Mouse (Mus musculus) megakaryocyte, adult 5-6 weeks (primary cell): ENCODE measurements around the gene Diras2. TPM values are rescaled to one million over a fixed set of nuclear protein-coding genes. Genes with fewer than 3 reads are reported as not detected.

Experiments
- ATAC-seq: 2 replicates; pipeline ENCODE4 v1.8.0; 2016; ENCODE audit warnings: mild to moderate bottlenecking, inconsistent platforms; ENCODE audit not compliant: poor library complexity, severe bottlenecking
- total RNA-seq, 2 experiments: library from RNA; stranded (forward) in 1 of 2; stranded (reverse) in 1 of 2; fragments of 153-499, 151-499 nt in 1 of 2; fragments of 221-1000, 200-1000 nt in 1 of 2; gene quantifications; 2 replicates each; pipeline versions ENCODE4 v1.2.3 to v1.2.4; 2015 to 2017

Diras2 gene
- total RNA-seq, 2 experiments from 2014 or later: 0.04 to 0.54 TPM

DNA sequence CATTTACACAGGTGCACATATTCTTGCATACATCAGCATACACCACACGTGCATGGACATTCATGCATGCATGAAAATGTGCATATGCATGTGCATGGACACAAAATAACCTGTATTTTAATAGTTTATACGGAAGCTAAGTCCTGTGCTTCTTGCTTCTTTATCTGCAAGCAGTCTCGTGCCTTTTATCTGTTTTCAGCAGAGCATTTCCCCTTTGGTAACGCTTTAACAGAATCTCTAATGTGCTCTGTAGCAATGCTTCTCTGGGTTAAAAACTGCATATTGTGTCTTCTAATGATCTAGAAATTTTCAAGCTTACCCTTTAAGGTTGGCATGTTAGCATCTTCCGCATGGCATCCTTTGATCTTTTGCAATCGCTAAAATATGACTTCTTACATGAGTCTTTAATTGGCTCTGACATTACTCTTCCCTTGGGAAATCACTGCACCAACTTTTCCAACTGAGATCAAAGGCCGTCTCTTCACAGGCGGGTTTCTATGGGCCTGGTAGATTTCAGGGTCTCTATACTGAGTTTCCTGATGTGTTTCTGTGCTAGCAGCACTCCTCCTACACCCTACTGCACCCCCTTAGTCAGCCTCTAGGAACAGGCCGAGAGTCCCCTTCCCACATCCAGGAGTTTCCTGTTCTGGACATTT lies 21.9 kb upstream of the Diras2 start:
- no peak for ATAC-seq

DNA sequence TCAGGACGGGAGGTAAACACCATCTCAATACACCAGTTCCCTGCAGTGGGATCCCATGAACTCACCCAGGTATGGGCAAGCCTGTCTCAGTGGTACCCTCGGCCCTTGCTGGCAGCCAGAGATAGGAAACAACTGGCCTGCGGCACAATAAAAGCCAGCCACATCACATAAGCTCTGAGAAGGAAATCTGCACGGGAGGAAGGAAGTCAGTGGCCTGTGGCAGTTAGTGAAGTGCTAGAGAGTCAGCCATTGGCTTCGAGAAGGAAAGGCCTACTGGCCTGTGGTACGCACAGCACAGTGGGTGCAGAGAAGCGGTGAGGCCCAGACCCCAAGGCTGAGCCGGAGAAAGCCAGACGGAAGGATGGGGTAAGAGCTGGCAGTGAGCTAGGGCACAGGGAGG lies 20.2 kb upstream of the Diras2 start:
- peak; percentile 71 for ATAC-seq

DNA sequence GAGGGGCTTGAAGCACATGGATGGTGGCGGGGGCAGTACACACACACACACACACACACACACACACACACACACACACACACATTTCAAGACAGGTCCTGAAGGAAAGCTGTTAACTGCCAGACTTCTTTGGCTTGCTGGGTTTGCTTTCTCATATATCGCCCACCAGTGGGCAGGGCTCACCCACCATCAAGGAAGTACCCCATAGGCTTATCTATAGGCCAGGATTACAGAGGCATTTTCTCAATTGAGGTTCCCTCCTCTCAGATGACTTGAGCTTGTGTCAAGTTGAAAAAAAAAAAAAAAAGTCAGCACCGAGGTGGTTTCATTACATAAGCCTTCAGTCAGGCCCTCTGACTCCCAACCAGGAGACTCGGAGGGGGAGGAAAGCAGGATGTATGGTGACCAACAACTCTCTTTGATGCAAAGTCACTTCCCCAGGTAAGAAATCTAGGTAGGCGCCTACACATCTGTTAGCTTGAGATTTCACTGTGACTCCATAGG lies 19.7 kb upstream of the Diras2 start:
- peak; percentile 58 for ATAC-seq

DNA sequence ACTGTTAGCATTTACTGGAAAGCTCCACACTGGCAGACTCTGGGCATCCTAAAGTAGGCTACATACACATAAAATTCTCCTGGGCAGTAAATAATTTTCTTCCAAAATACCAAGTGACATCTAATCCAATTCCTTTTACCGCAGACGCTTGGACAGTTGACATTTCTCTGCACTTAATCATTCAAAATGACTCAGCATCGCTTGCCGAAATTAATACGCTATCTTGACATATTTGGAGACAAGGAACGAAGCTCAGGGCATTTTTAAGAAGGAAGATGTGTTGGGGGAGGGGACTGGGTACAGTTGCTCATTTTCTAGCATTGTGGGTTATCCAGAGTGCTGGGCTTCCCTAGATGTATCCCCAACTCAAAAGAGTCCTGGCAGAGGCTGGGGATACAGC lies 15.2 kb upstream of the Diras2 start:
- no peak for ATAC-seq

DNA sequence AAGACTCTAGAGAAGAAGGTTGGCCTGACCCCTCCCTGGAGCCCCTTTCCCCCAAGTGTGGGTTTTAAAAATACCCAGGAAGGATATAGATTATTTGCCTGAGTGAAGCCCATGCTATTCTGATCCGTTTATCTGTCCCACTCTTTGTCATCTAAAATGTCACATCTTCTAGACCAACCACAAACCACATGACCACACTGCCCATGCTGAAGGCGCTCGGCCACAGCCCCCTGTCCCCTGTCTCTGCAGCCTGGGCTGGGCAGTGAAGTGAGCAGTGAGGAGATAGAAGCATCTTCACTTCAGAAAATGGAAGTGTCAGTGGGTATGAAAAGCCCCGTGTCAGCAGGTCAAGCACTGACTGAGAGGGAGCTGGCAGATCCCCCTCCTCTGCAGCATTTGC lies 11.6 kb upstream of the Diras2 start:
- ATAC-seq: peak; percentile 36; the same call in 1 of the 2 replicates

DNA sequence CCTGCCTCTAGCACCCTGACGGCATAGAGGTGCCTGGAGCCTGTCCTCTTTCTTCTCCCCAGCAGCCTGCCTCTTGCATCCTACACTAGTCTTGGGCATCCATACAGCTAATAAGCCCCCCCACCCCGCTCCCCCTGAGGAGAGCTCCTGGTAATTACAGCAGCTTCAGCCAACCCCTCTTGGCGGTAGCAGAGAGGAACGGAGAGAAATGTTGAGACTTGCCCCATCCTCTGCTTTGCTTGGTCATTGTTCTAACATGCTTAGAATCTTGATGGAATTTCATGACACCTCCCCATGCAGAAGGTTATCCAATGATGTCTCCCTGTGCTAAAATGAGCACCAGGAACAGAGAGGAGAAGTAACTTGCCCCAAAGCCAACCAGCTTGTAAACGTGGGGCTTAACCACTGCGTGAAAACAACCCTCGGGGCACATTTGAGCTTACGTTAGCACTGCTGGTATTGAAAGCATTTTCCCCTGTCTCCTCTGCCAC lies 11.0 kb upstream of the Diras2 start:
- ATAC-seq: no peak

DNA sequence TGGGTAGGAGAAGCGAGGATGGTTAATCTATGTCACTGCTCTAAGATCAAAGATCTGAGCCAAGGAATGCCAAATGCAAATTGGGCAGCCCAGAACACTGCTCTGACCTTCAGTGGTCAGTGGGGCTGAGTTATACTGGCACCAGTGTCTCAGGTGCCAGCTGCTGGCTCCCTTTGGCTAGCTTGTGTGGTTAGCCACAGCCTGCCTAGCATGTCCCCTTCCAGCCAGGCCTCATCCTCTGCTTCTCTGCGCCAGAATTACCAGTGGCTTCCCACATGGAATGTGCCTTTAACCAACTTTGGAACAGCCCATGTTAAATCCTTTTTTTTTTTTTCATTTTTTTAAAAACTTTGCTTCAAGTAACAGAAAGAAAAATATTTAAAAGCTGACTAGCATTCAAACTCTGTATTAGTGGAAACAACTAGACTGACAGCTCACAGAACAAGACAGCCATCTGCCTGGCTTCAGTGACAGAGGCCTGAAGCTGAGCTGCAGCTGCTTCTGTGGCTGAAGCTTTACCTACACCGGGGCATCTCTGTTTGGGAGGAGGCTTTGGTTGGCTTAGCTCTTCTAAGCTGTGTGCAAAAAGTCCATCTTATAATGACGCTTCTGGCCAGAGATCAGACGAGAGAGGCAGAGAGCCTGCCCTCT lies 10.4 kb upstream of the Diras2 start:
- no peak for ATAC-seq

DNA sequence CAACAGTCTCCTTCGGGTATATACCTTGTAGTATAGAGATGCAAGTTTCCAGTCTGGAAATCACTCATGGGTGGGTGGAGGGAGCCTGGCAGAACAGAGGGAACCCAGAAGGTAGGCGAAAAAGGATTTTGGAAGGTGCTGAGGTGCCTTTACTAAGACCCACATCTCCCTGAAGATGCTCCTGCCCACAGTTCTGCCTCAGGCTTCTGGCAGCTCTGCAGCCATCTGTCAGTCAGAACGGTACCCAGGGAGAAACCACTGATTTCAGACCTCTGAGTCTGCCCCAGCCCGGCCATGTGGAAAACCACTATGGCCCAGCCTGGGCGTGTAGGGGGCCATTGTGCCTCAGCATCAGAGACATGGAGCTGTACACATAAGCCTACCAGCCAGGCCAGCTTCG lies 8.4 kb upstream of the Diras2 start:
- no peak for ATAC-seq

DNA sequence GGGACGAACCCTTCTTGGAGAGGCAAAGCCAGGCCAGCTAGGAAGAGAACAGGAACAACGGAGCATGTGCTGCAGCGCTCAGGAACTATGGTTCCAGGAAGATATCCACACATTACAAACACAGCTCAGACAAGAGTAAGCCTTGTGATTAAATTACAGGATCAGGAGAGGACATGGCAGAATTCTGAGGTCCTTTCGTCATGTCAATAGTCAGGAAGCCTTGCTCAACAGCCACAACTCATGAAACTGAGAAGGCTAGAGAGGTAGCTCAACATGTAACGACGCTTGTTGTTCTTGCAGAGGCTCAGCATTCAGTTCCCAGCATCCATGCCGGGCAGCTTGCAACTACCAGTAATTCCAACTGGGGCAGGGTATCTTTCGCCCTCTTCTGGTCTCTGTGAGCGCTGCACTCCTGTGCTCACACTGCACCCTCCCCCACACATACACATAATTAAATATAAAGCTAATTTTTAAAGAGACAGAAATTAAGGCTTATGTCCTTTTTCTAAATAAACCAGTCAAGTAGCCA lies 7.6 kb upstream of the Diras2 start:
- ATAC-seq: peak; percentile 45

DNA sequence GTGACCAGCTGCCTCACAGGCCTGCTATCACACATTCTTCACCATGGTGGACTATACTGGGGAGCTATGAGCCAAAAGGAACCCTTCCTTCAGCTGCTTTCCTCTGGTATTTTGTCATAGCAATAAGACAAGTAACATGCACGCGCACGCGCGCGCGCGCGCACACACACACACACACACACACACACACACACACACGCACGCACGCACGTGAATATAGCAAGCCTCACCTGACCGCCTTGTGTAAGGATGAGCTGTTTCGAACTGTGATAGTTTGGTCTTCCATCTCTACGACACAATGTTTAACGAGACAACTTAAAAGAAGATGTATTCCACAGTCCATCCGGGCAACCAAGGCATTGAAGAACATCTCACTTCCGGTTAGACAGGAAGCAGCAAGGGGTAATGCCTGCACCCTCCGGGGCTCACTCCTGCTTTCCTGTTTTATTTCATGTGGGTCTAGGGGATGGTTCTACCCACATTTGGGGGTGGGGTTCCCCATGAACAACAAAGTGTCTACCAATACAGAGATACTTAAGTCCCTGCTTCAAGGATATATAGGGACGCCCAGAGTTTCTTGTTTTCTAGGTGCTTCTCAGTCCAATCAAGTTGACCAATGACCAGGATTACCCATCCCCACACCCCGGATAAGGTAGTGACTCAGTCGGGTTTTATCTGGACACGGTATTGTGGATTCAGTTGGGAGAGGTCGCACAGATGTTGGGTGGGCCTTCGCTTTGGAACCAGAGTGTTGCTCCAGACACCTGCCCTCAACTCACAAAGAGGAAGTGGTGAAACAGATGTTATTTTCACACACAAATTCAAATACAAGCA lies 6.9 kb upstream of the Diras2 start:
- peak; percentile 38 for ATAC-seq

DNA sequence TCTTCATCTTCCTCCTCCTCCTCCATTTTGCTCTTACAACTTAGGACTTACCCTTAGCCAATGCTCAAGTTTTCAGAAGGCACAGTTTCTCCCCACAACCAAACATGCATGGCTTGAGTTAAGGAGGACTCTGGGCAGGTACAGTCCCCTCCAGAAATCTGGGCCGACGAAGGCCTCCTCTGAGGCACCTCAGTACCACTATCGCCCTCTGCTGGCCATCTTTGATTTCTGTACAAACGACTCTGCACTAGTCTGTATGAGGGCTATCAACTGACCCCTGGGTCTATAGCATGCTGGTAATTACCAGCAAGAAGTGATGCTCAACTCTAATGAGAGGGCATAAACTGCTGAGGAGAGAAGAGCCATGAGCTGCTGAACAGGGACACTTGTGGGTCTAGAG lies 4.5 kb upstream of the Diras2 start:
- peak; percentile 58 for ATAC-seq

DNA sequence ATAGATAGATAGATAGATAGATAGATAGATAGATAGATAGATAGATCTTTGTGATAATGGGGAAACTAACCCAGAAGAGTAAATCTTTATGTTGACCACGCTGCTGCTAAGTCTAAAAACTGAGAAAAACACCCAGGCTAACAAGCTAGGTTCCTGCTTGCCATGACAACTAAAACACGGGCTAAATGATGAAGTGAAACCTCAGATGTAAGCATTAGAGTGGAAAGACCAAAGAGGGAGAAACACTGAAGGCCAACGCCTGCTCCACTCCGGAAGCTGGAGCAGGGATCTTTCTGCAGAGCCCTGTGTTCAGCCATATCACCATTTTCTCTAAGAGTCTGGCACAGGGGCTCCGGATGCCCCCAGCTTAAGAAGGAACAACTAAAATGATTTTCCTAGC lies 2.6 kb upstream of the Diras2 start:
- no peak for ATAC-seq

DNA sequence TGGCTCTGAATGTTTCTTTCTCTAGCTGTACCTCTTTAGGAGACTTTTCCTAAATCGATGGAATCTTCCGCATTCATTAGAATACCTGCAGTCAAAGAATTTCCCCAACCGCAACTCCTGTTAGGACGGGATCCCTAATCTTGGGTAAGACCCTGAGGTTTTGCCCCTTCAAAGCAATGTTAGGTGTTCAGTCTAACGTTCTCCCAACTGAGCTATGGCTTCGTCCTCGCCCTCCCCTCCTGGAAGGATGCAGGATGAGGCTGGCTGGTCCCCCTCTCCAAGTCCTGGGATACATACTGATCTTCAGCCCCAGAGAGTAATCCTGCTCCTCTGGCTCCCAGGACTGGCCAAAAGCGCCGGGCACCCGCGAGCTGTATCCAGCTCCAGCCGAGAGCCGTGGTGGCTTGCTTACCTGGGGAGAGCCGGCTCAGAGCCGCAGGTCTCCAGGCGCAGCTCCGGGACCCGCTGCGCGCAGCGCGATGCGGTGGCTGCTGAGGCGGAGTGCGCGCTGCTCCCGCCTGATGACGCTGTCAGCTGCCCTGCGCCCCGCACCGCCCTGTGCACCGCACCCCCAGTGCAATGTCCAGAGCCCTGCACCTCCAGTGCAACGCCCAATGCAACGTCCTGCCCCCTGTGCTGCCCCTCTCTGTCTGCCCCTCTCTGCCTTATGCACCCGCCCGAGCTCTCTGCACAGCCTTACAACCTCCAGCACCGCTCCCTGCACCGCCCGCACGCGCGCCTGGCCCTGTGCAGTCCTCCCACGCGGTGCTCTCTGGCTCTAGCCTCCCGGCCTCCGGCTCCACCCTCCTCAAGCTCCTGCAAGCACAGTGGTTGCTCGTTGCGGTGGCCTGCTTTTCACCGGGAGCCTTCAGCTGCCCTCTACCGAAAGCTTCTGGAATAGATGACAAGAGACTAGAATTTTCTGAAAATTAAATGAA lies 802 bp downstream of the Diras2 start:
- peak; percentile 88 for ATAC-seq

DNA sequence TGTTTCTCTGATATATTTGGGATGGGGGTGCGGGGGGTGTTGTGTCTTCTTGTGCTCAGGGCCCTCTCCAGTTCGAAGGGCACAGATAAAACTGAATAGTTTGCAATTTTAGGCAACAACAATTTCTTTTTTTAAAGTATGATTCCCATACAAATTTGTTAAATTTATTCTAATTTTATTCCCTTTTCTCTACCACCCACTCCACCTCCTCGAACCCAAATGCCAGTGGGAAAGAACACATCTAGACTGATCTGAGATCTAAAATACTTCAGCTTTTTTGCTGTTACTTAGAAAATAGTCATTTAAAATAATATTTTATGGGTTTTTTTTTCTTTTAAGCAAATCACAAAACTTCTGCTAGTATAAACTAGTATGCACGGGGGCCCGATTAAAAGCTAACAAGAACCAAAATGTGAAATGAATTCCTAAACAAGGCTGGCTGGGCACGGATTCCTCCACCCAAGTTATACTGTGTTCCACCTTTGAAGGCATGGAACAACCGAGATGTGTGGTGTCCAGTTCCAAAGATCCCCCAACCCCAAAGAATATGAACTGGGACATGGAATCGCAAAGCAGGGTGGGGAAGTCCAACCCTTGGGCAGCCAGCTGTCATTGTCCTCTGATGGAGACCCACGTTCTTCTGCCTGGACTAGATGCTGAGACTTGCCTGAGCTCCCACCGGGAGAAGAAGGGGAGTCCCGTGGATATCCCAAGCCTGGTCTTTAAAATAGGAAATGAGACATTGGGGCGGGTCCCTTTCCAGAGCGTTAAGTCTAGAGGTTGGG lies 1.7 kb downstream of the Diras2 start:
- ATAC-seq: no peak

DNA sequence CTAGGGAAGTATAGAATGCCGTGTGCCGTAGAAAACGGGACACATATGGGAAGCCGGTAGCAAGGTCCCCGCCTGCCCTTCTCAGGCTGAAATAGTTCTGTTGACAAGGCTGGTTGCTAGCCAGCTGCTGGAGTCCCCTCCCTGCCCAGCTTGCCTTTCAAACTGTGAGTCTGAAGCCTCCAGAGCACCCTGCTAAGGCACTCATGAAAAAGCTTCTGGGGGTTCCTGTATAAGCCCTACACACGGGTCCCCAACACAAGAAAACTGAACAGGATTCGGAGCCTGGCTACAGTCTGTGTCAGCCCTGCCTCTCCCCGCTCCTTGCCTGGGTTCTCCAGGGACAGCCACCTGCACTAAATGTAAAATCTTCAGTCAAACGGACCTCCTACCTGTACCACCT lies 2.3 kb downstream of the Diras2 start:
- ATAC-seq: no peak

DNA sequence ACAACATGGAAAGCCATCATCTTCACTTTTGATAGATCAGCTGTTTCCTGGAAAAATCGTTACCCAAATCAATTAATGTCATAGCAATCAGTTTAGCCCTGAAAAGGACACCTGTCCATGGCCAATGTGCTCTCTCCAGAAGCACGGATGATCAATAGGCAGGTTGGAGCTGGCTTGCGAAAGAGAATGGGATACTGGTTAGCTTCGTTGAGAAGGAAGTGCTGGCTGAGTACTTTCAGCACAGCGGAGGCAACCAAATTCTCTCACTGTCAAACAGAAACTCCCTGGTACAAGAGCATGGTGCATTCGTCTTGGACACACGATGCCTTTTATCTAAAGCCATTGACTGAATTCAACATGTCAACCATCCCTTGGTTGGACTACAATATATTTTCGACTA lies 2.8 kb downstream of the Diras2 start:
- no peak for ATAC-seq

DNA sequence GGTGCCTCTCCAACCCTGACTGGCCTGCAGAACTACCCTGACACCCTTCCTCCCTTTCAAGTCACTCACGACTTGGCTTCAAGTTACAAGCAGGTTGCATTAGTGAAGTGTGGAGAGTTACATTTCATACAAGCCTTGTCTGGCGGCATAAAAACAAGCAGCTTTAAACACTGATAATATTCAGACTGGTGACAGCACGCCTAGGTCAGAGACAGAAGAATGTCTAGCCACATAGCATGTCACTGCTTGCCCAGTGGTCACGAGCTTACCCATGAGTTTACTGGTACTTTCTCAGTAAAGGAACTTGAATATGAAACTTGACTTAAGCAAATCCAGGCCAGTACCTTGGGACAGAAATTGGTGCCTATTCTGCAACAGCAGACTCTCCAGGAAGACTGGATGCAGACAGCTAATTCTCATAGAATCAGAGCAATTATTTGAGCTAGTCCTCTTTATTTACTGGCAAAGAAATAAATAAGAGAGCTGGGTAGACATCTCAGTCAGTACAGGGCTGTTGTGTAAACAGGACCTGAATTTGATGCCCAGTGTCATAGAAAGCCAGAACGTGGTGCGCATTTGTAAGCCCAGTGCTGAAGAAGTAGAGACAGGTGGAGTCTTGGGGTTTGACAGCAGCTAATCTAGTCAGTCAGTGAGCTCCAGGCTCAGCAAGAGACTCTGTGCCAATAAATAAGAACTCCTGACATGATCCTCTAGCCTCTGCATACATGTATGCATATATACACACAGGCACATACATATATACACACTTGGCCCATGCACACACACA lies 4.6 kb downstream of the Diras2 start:
- no peak for ATAC-seq

DNA sequence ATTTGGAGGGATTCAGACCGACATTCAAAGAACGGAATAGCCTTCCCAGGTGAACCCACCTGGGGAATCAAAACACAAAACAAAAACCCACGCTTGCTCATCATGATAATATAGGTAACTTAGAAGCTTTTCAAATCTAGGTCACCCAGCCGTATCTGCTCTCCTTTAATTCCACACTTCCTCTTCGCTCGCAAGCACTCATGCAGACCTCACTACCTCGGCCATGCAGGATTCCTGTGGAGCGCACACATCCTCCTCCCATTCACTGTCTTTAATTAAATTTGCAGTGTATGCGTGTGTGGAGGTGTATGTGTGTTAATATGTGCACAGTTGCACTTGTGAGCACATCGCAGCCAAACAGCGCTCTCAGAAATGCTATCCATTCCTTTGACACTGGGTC lies 6.8 kb downstream of the Diras2 start:
- no peak for ATAC-seq

DNA sequence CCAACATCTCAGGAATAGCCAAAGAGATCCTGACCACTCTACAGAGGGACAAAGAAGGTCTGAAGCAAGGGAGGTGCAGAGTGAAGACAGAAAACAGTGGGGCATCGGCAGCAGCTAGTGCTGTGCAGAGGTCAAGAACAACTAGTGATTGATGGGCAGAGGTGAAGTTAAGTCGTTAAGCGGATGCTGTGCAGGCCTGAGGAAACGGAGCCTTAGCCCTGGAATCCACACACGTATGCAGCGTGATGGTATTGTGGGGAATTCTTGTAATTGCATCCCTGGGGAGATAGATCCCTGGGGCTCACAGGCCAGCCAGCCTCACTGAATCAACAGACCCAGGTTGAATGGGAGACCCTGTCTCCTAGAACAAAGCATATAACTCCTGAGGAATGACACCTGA lies 9.9 kb downstream of the Diras2 start:
- ATAC-seq: no peak
